Mouse (Mus musculus): ENCODE results near the gene Ganc. TPM values are rescaled to one million over a fixed set of nuclear protein-coding genes. Genes with fewer than 3 reads are reported as not detected.

The Ganc gene
- polyA plus RNA-seq, 1 experiment from 2014 or later, result 10.0 TPM

DNA sequence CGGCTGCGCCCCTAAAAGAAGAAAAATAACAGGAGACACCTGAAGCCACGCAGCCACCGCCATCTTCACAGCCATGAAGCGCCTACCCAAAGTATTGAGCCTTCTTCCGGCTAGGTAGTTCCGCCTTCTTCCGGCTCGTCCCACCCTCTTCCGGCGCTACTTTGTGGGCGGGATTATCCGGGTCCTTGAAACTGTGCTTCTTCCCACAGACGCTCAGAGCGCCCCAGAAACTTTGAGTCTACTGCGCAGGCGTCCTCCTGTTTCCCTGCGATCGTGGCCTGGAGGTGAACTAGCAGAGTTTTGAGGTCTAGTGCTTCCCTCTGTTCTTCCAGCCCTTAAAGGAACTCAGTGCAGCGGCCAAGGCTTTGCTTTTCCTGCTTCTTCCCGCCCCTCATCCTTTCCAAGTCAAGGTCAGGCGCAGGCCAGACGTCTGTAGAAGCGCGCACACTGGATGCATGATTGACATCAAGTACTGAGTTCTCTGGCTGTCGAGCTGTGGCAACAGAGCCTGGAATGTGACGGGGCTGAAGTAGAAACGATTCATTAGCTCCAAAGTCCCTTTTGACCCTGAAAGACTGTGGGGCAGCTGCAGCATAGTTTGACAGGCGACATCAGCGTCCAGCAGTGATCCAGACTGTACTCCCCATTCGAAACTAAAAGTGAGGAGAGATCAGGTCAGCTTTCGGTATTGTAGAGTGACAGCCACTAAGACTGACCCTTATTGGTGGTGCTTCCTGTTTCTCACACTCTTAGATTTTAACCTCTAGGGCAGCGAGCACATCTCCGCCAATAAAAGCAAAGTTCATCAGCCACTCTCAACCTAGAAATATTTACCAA, 508 bp downstream of the Ganc start, which contains the start of gene Tmem87a:
Tmem87a (minus strand) TSS at position 128 of the 837 bp plus-strand sequence.
- peaks cover 17% of the 10 kb centered on the region; the same call in 1 of the 2 replicates for H3K4me1 ChIP-seq
- no peaks in the 10 kb centered on the region for H3K27me3 ChIP-seq
- 1% methylated on average over 34 of the region's 34 CpGs for WGBS
- H3K9me3 ChIP-seq, result no peaks in the 10 kb centered on the region; the same call in 1 of the 2 replicates
- H3K4me3 ChIP-seq, result peak within 1 kb of the TSS; percentile 77
- peak within 1 kb of the TSS; percentile 88 for H3K4me2 ChIP-seq (replicated peaks)
- H3K9ac ChIP-seq (replicated peaks), result peak within 1 kb of the TSS; percentile 82
- peak; percentile 100 for ATAC-seq (ENCODE audit: low FRiP score, low read depth)
- no peaks in the 10 kb centered on the region for H3K36me3 ChIP-seq
- peak within 1 kb of the TSS; percentile 89 for H3K27ac ChIP-seq (replicated peaks)

DNA sequence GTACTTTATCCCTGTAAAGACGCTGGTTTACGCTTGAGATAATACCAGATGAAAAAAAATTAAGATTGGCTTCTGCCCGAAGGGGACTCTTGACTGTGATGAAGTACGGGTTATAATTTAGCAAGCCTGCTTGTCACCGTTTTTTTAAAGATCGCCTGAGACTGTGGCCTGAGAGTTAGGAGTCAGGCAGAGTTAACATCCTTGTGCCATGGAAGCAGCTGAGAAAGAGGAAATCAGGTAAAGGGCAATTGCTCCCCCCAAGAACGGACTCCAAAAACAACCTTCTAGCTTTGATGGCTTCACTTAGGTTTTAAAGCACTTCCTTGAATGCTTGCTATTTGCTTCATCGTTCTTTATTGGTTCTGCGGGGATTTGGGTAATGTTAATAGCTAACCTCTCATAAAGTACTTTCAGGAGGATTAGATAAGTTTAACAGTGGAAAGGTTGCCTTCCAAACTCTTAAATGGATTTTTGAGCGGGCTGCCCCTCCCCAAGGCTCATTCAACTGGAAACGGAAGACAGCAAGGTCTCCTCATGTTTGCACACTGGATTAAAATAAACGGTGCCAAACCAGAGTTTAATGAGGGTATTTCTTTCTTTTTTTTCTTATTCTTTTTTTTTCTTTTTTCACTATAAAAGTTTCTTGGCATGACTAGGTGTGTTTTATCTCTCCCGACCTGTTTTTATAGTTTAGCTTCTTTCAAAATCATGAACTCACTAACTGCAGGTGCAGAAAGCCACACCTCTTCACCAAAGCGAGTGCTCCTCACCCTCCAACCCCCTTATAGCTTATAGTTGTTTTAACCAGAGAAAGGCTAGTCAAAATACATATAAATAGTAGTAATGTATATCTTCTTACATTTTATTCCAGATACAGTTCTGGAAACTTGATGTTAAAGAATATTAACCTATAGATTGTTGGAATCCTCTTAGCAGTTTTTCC, 1.4 kb downstream of the Ganc start:
- peak overlapping the region; percentile 82 for H3K9ac ChIP-seq (replicated peaks)
- H3K4me3 ChIP-seq, result peak overlapping the region; percentile 77
- no peaks in the 10 kb centered on the region for H3K36me3 ChIP-seq
- H3K4me2 ChIP-seq (replicated peaks), result peak overlapping the region; percentile 88
- H3K27me3 ChIP-seq, result no peaks in the 10 kb centered on the region
- H3K9me3 ChIP-seq, result no peaks in the 10 kb centered on the region; the same call in 1 of the 2 replicates
- WGBS, result 38% methylated on average over 14 of the region's 14 CpGs
- peaks cover 17% of the 10 kb centered on the region; the same call in 1 of the 2 replicates for H3K4me1 ChIP-seq
- H3K27ac ChIP-seq (replicated peaks), result peak overlapping the region; percentile 89
- no peak for ATAC-seq (ENCODE audit: low FRiP score, low read depth)

GRCm38 (mm10) chr2:120411096-120411628, 7.5 kb downstream of the Ganc start:
- Histone ChIP-seq H3K4me2 (replicated peaks) (no peak overlapping the region), H3K9me3 (no peaks in the 10 kb centered on the region; the same call in 1 of the 2 replicates), H3K4me3 (no peak overlapping the region), H3K9ac (replicated peaks) (no peak overlapping the region), H3K4me1 (no peaks in the 10 kb centered on the region), H3K27me3 (no peaks in the 10 kb centered on the region), H3K36me3 (no peaks in the 10 kb centered on the region), H3K27ac (replicated peaks) (no peak overlapping the region)
- 95% methylated on average over 3 of the region's 3 CpGs for WGBS
- ATAC-seq (ENCODE audit: low FRiP score, low read depth), result no peak

GRCm38 (mm10) chr2:120414113-120414512, 10.4 kb downstream of the Ganc start:
- no peaks in the 10 kb centered on the region for H3K4me1 ChIP-seq
- H3K27ac ChIP-seq (replicated peaks), result no peak overlapping the region
- no peak for ATAC-seq (ENCODE audit: low FRiP score, low read depth)
- H3K27me3 ChIP-seq, result no peaks in the 10 kb centered on the region
- H3K4me3 ChIP-seq, result no peak overlapping the region
- no peak overlapping the region for H3K4me2 ChIP-seq (replicated peaks)
- H3K9me3 ChIP-seq, result no peaks in the 10 kb centered on the region; the same call in 1 of the 2 replicates
- H3K36me3 ChIP-seq, result no peaks in the 10 kb centered on the region
- no peak overlapping the region for H3K9ac ChIP-seq (replicated peaks)

GRCm38 (mm10) chr2:120414738-120415414, 11.2 kb downstream of the Ganc start:
- H3K27ac ChIP-seq (replicated peaks), result no peak overlapping the region
- no peak overlapping the region for H3K4me2 ChIP-seq (replicated peaks)
- no peaks in the 10 kb centered on the region for H3K4me1 ChIP-seq
- no peak overlapping the region for H3K9ac ChIP-seq (replicated peaks)
- H3K4me3 ChIP-seq, result no peak overlapping the region
- H3K36me3 ChIP-seq, result no peaks in the 10 kb centered on the region
- no peaks in the 10 kb centered on the region for H3K9me3 ChIP-seq
- no peak for ATAC-seq (ENCODE audit: low FRiP score, low read depth)
- H3K27me3 ChIP-seq, result no peaks in the 10 kb centered on the region
- 79% methylated on average over 1 of the region's 1 CpGs for WGBS

DNA sequence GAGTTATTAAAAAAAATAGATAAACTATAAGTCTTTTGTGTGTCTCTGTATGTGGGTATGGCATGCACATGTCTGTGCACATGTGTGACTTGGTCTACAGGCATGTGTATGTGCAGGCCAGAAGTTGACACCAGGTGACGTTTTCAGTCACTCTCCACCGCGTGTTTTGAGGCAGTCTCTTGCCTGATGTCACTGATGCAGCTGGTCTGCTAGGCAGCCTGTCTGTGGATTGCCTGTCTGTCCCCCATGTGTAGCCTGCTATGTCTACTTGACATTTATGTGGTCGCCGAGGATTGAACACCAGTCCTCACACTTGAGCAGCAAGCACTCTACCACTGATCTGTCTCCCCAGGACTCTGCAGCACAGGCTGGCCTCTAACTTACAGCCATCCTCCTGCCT, 20.7 kb downstream of the Ganc start:
- no peak for ATAC-seq (ENCODE audit: low FRiP score, low read depth)
- Histone ChIP-seq H3K27ac (replicated peaks) (no peak overlapping the region), H3K9me3 (no peaks in the 10 kb centered on the region), H3K4me1 (no peaks in the 10 kb centered on the region), H3K9ac (replicated peaks) (no peak overlapping the region), H3K27me3 (no peaks in the 10 kb centered on the region), H3K36me3 (no peaks in the 10 kb centered on the region), H3K4me3 (no peak overlapping the region), H3K4me2 (replicated peaks) (no peak overlapping the region)
- WGBS, result 89% methylated on average over 5 of the region's 5 CpGs

GRCm38 (mm10) chr2:120444486-120444885, 40.8 kb downstream of the Ganc start:
- 89% methylated on average over 1 of the region's 1 CpGs for WGBS
- Histone ChIP-seq H3K4me3 (no peak overlapping the region), H3K9ac (replicated peaks) (no peak overlapping the region), H3K9me3 (no peaks in the 10 kb centered on the region), H3K36me3 (no peaks in the 10 kb centered on the region), H3K4me2 (replicated peaks) (no peak overlapping the region), H3K27me3 (no peaks in the 10 kb centered on the region), H3K27ac (replicated peaks) (no peak overlapping the region), H3K4me1 (no peaks in the 10 kb centered on the region)
- no peak for ATAC-seq (ENCODE audit: low FRiP score, low read depth)

DNA sequence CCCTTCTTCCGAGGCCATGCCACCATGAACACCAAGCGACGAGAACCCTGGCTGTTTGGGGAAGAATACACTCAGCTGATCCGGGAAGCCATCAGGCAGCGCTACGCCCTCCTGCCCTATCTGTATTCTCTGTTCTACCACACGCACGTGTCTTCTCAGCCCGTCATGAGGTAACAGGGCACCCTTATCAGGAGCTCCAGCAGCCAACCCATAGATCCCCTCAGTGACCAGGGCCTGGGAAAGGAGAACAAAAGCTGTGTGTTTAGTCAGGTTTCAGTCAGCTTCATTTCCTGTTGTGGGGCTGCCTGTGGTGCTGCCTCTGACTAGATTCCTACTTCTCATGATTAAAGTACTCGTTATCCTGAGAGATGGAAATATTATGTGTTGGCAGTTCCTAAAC, 42.7 kb downstream of the Ganc start:
- H3K27me3 ChIP-seq, result no peaks in the 10 kb centered on the region
- H3K4me2 ChIP-seq (replicated peaks), result no peak overlapping the region
- H3K9ac ChIP-seq (replicated peaks), result no peak overlapping the region
- no peak overlapping the region for H3K27ac ChIP-seq (replicated peaks)
- 89% methylated on average over 10 of the region's 10 CpGs for WGBS
- no peaks in the 10 kb centered on the region for H3K9me3 ChIP-seq
- H3K36me3 ChIP-seq, result no peaks in the 10 kb centered on the region
- 0 out of 2 replicates have a peak, but pooled peaks cover 3% of the 10 kb centered on the region for H3K4me1 ChIP-seq
- no peak overlapping the region for H3K4me3 ChIP-seq
- no peak for ATAC-seq (ENCODE audit: low FRiP score, low read depth)

- WGBS, result 89% methylated on average over 1 of the region's 1 CpGs
- Histone ChIP-seq H3K4me3 (no peak overlapping the region), H3K9ac (replicated peaks) (no peak overlapping the region), H3K36me3 (no peaks in the 10 kb centered on the region), H3K9me3 (no peaks in the 10 kb centered on the region), H3K4me2 (replicated peaks) (no peak overlapping the region), H3K27ac (replicated peaks) (no peak overlapping the region), H3K27me3 (no peaks in the 10 kb centered on the region), H3K4me1 (0 out of 2 replicates have a peak, but pooled peaks cover 3% of the 10 kb centered on the region)
- ATAC-seq (ENCODE audit: low FRiP score, low read depth), result no peak
Observed at GRCm38 (mm10) chr2:120447306-120447705, 43.6 kb downstream of the Ganc start.

- WGBS, result 67% methylated on average over 6 of the region's 6 CpGs
- no peak overlapping the region for H3K4me3 ChIP-seq
- H3K27ac ChIP-seq (replicated peaks), result no peak overlapping the region
- no peaks in the 10 kb centered on the region for H3K9me3 ChIP-seq
- 0 out of 2 replicates have a peak, but pooled peaks cover 3% of the 10 kb centered on the region for H3K4me1 ChIP-seq
- H3K27me3 ChIP-seq, result no peaks in the 10 kb centered on the region
- no peak for ATAC-seq (ENCODE audit: low FRiP score, low read depth)
- no peak overlapping the region for H3K9ac ChIP-seq (replicated peaks)
- H3K36me3 ChIP-seq, result no peaks in the 10 kb centered on the region
- no peak overlapping the region for H3K4me2 ChIP-seq (replicated peaks)
Observed at GRCm38 (mm10) chr2:120450724-120451123, 47.0 kb downstream of the Ganc start.

DNA sequence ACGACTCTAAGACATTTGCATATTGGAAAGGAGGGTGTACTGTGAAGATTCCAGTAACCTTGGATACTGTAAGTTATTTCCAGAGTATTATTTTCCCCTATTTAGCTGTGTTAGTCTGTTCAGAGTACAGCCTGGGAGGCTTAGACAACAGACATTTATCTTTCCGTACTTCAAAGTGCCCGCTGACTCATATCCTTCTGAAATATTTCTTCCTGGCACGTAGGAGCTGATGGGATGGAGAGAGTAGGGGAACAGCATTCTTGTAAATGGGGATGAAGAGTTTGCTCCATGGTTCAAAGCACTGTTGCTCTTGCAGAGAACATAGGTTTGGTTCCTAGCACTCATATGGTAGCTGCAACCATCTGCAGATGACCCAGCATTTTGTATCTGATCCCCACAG, 48.9 kb downstream of the Ganc start:
- no peaks in the 10 kb centered on the region for H3K36me3 ChIP-seq
- no peak overlapping the region for H3K9ac ChIP-seq (replicated peaks)
- H3K9me3 ChIP-seq, result no peaks in the 10 kb centered on the region
- 89% methylated on average over 4 of the region's 4 CpGs for WGBS
- H3K27ac ChIP-seq (replicated peaks), result no peak overlapping the region
- no peak for ATAC-seq (ENCODE audit: low FRiP score, low read depth)
- H3K4me3 ChIP-seq, result no peak overlapping the region
- H3K4me1 ChIP-seq, result 0 out of 2 replicates have a peak, but pooled peaks cover 3% of the 10 kb centered on the region
- H3K27me3 ChIP-seq, result no peaks in the 10 kb centered on the region
- H3K4me2 ChIP-seq (replicated peaks), result no peak overlapping the region

Measured in midbrain, embryonic 12.5 days (tissue).